Mouse (Mus musculus) limb, embryonic 13.5 days (tissue): ENCODE results near the gene Tal1. TPM values are rescaled to one million over a fixed set of nuclear protein-coding genes. Genes with fewer than 3 reads are reported as not detected.

ENCODE experiments used
- ATAC-seq: fragments of 200-750 bp; cut with Nextera tagmentation; 2 replicates; pipeline ENCODE4 v1.8.0; 2017; ENCODE audit warnings: low read depth, moderate number of reproducible peaks, moderate TSS enrichment; ENCODE audit not compliant: low FRiP score
- H3K27ac ChIP-seq: fragments of 300-500 bp; sonication (generic); 2 replicates; pipeline ENCODE4 v1.5.1; 2015; ENCODE audit warnings: inconsistent platforms, mild to moderate bottlenecking, moderate library complexity
- H3K27me3 ChIP-seq: fragments of 300-500 bp; sonication (generic); 2 replicates; pipeline ENCODE4 v1.6.1; 2015; ENCODE audit warnings: mild to moderate bottlenecking, inconsistent platforms
- H3K36me3 ChIP-seq: fragments of 300-500 bp; sonication (generic); 2 replicates; pipeline ENCODE4 v1.6.1; 2015; ENCODE audit warnings: inconsistent platforms, mild to moderate bottlenecking, moderate library complexity
- H3K4me1 ChIP-seq: fragments of 300-500 bp; sonication (generic); 2 replicates; pipeline ENCODE4 v1.6.1; 2015; ENCODE audit warnings: inconsistent platforms
- H3K4me2 ChIP-seq: fragments of 300-500 bp; sonication (generic); replicated peaks from 2 replicates; pipeline ENCODE4 v1.6.1; 2015; ENCODE audit warnings: inconsistent platforms, mild to moderate bottlenecking, moderate library complexity
- H3K4me3 ChIP-seq: fragments of 300-500 bp; sonication (generic); 2 replicates; pipeline ENCODE4 v1.5.1; 2015; ENCODE audit warnings: moderate library complexity, mild to moderate bottlenecking, inconsistent platforms
- H3K9ac ChIP-seq: fragments of 300-500 bp; sonication (generic); 2 replicates; pipeline ENCODE4 v1.6.1; 2015; ENCODE audit warnings: mild to moderate bottlenecking, inconsistent platforms
- H3K9me3 ChIP-seq: fragments of 300-500 bp; sonication (generic); 2 replicates; pipeline ENCODE4 v1.6.1; 2016; ENCODE audit warnings: inconsistent platforms
- WGBS: fragments of 180-500 bp; shearing (Covaris S2); methylation state at CpG from one replicate; pipeline ENCODE4 v1.1.7; 2015; 5-methylcytosine and 5-hydroxymethylcytosine counted together
- polyA plus RNA-seq: library from polyadenylated mRNA; unstranded; fragments of >200 nt; fragmentation: Nextera tagmentation; extraction: Ambion mirVana; gene quantifications from 2 replicates; pipeline ENCODE4 v1.2.1, GENCODE M21; 2015

The Tal1 gene
- polyA plus RNA-seq, 1 experiment from 2014 or later: 1.6 TPM

- WGBS: 1% methylated on average over 47 of the region's 48 CpGs
- peak overlapping the region; percentile 69 for H3K4me2 ChIP-seq
- H3K9ac ChIP-seq: peak overlapping the region; percentile 53
- no peaks in the 10 kb centered on the region for H3K36me3 ChIP-seq
- peaks cover 99% of the 10 kb centered on the region for H3K27me3 ChIP-seq
- H3K4me1 ChIP-seq: peaks cover 23% of the 10 kb centered on the region
- peak overlapping the region; percentile 48; the same call in 1 of the 2 replicates for H3K27ac ChIP-seq
- no peaks in the 10 kb centered on the region for H3K9me3 ChIP-seq
- H3K4me3 ChIP-seq: peak overlapping the region; percentile 40
- peak; percentile 48; the same call in 1 of the 2 replicates for ATAC-seq
Measured at GRCm38 (mm10) chr4:115056921-115057673, 871 bp downstream of the Tal1 start.

- H3K27ac ChIP-seq: peak overlapping the region; percentile 48; the same call in 1 of the 2 replicates
- no peaks in the 10 kb centered on the region for H3K36me3 ChIP-seq
- peaks cover 99% of the 10 kb centered on the region for H3K27me3 ChIP-seq
- peak overlapping the region; percentile 40 for H3K4me3 ChIP-seq
- peaks cover 16% of the 10 kb centered on the region for H3K4me1 ChIP-seq
- no peaks in the 10 kb centered on the region for H3K9me3 ChIP-seq
- H3K4me2 ChIP-seq: 0 out of 2 replicates have a peak overlapping the region, but pooled peaks have one; percentile 69
- ATAC-seq: no peak
- 0 out of 2 replicates have a peak overlapping the region, but pooled peaks have one; percentile 45 for H3K9ac ChIP-seq
- under 1% methylated on average over 33 of the region's 33 CpGs for WGBS
Measured at GRCm38 (mm10) chr4:115057674-115058316, 1.6 kb downstream of the Tal1 start.

GRCm38 (mm10) chr4:115058317-115058761 lies 2.1 kb downstream of the Tal1 start:
- Histone ChIP-seq H3K27me3 (peaks cover 100% of the 10 kb centered on the region), H3K4me2 (0 out of 2 replicates have a peak overlapping the region, but pooled peaks have one; percentile 0), H3K27ac (no peak overlapping the region), H3K9me3 (no peaks in the 10 kb centered on the region), H3K4me3 (peak overlapping the region; percentile 40), H3K9ac (no peak overlapping the region), H3K36me3 (no peaks in the 10 kb centered on the region), H3K4me1 (peaks cover 19% of the 10 kb centered on the region)
- WGBS: under 1% methylated on average over 20 of the region's 20 CpGs
- no peak for ATAC-seq

GRCm38 (mm10) chr4:115058871-115059590 lies 2.8 kb downstream of the Tal1 start:
- Histone ChIP-seq H3K9ac (no peak overlapping the region), H3K4me3 (peak overlapping the region; percentile 40)
- ATAC-seq: no peak

GRCm38 (mm10) chr4:115059871-115060270 lies 3.6 kb downstream of the Tal1 start:
- 9% methylated on average over 12 of the region's 12 CpGs for WGBS
- no peaks in the 10 kb centered on the region for H3K36me3 ChIP-seq
- no peak overlapping the region for H3K27ac ChIP-seq
- ATAC-seq: no peak
- peaks cover 21% of the 10 kb centered on the region for H3K4me1 ChIP-seq
- no peaks in the 10 kb centered on the region for H3K9me3 ChIP-seq
- H3K4me2 ChIP-seq: peak overlapping the region; percentile 12; the same call in 1 of the 2 replicates
- peaks cover 100% of the 10 kb centered on the region for H3K27me3 ChIP-seq
- no peak overlapping the region for H3K9ac ChIP-seq
- peak overlapping the region; percentile 20 for H3K4me3 ChIP-seq

More at GRCm38 (mm10) chr4:115058871-115059590, 2.8 kb downstream of the Tal1 start:
- 0 out of 2 replicates have a peak overlapping the region, but pooled peaks have one; percentile 0 for H3K4me2 ChIP-seq
- WGBS: 1% methylated on average over 23 of the region's 23 CpGs
- H3K27ac ChIP-seq: no peak overlapping the region
- H3K9me3 ChIP-seq: no peaks in the 10 kb centered on the region
- peaks cover 100% of the 10 kb centered on the region for H3K27me3 ChIP-seq
- no peaks in the 10 kb centered on the region for H3K36me3 ChIP-seq
- H3K4me1 ChIP-seq: peaks cover 21% of the 10 kb centered on the region

- Histone ChIP-seq H3K4me3 (no peak overlapping the region), H3K27me3 (peaks cover 100% of the 10 kb centered on the region), H3K27ac (no peak overlapping the region), H3K36me3 (no peaks in the 10 kb centered on the region), H3K9me3 (no peaks in the 10 kb centered on the region), H3K9ac (no peak overlapping the region), H3K4me1 (peaks cover 21% of the 10 kb centered on the region), H3K4me2 (0 out of 2 replicates have a peak overlapping the region, but pooled peaks have one; percentile 12)
- no peak for ATAC-seq
- 13% methylated on average over 3 of the region's 3 CpGs for WGBS
Measured at GRCm38 (mm10) chr4:115060753-115061152, 4.5 kb downstream of the Tal1 start.

- no peak for ATAC-seq
- H3K4me3 ChIP-seq: peak overlapping the region; percentile 55
- WGBS: 0% methylated on average over 9 of the region's 9 CpGs
- peaks cover 12% of the 10 kb centered on the region for H3K4me1 ChIP-seq
- H3K4me2 ChIP-seq: peak overlapping the region; percentile 95
- H3K27ac ChIP-seq: no peak overlapping the region
- no peaks in the 10 kb centered on the region for H3K36me3 ChIP-seq
- H3K27me3 ChIP-seq: peaks cover 100% of the 10 kb centered on the region
- H3K9ac ChIP-seq: no peak overlapping the region
- H3K9me3 ChIP-seq: no peaks in the 10 kb centered on the region
Measured at GRCm38 (mm10) chr4:115062540-115062874, 6.3 kb downstream of the Tal1 start.

GRCm38 (mm10) chr4:115062875-115063517 lies 6.8 kb downstream of the Tal1 start:
- no peaks in the 10 kb centered on the region for H3K36me3 ChIP-seq
- peak overlapping the region; percentile 62 for H3K9ac ChIP-seq
- under 1% methylated on average over 57 of the region's 58 CpGs for WGBS
- H3K4me3 ChIP-seq: peak overlapping the region; percentile 55
- H3K4me2 ChIP-seq: peak overlapping the region; percentile 95
- peaks cover 8% of the 10 kb centered on the region for H3K4me1 ChIP-seq
- peaks cover 100% of the 10 kb centered on the region for H3K27me3 ChIP-seq
- H3K9me3 ChIP-seq: no peaks in the 10 kb centered on the region
- ATAC-seq: peak; percentile 80
- no peak overlapping the region for H3K27ac ChIP-seq

- peak; percentile 7; the same call in 1 of the 2 replicates for ATAC-seq
- H3K36me3 ChIP-seq: no peaks in the 10 kb centered on the region
Measured at GRCm38 (mm10) chr4:115063518-115064239, 7.5 kb downstream of the Tal1 start.

GRCm38 (mm10) chr4:115071668-115072067 lies 15.4 kb downstream of the Tal1 start:
- Histone ChIP-seq H3K27me3 (peaks cover 39% of the 10 kb centered on the region), H3K4me3 (no peak overlapping the region), H3K4me2 (no peak overlapping the region), H3K9me3 (no peaks in the 10 kb centered on the region), H3K9ac (no peak overlapping the region), H3K4me1 (no peaks in the 10 kb centered on the region), H3K36me3 (no peaks in the 10 kb centered on the region), H3K27ac (no peak overlapping the region)
- no peak for ATAC-seq
- WGBS: 44% methylated on average over 1 of the region's 1 CpGs

More at GRCm38 (mm10) chr4:115063518-115064239, 7.5 kb downstream of the Tal1 start:
- no peaks in the 10 kb centered on the region for H3K9me3 ChIP-seq
- H3K27ac ChIP-seq: no peak overlapping the region
- H3K27me3 ChIP-seq: peaks cover 100% of the 10 kb centered on the region
- 2% methylated on average over 31 of the region's 31 CpGs for WGBS
- peak overlapping the region; percentile 62 for H3K9ac ChIP-seq
- peaks cover 8% of the 10 kb centered on the region for H3K4me1 ChIP-seq
- H3K4me2 ChIP-seq: peak overlapping the region; percentile 95
- peak overlapping the region; percentile 55 for H3K4me3 ChIP-seq

- Histone ChIP-seq H3K4me3 (no peak overlapping the region), H3K27ac (no peak overlapping the region), H3K4me2 (no peak overlapping the region), H3K27me3 (peaks cover 10% of the 10 kb centered on the region; the same call in 1 of the 2 replicates), H3K4me1 (peaks cover 5% of the 10 kb centered on the region; the same call in 1 of the 2 replicates), H3K9ac (no peak overlapping the region), H3K36me3 (no peaks in the 10 kb centered on the region), H3K9me3 (no peaks in the 10 kb centered on the region)
- ATAC-seq: no peak
- 81% methylated on average over 1 of the region's 1 CpGs for WGBS
Measured at GRCm38 (mm10) chr4:115074789-115075188, 18.6 kb downstream of the Tal1 start.
